Mouse (Mus musculus) cerebellum, adult 2 months (tissue): ENCODE data around the gene Scg3.

Experiments
- CTCF ChIP-seq: fragments of 200-500 bp; IDR thresholded peaks from 2 replicates; pipeline ENCODE4 v1.5.1; 2011; ENCODE audit warnings: low read depth, mild to moderate bottlenecking, control low read depth, low read length, moderate library complexity, borderline replicate concordance; ENCODE audit not compliant: insufficient read depth
- POLR2A ChIP-seq: fragments of 200-500 bp; IDR thresholded peaks from 2 replicates; pipeline ENCODE4 v1.6.1; 2011; ENCODE audit warnings: low read length, control low read depth, borderline replicate concordance; ENCODE audit not compliant: insufficient read depth

DNA sequence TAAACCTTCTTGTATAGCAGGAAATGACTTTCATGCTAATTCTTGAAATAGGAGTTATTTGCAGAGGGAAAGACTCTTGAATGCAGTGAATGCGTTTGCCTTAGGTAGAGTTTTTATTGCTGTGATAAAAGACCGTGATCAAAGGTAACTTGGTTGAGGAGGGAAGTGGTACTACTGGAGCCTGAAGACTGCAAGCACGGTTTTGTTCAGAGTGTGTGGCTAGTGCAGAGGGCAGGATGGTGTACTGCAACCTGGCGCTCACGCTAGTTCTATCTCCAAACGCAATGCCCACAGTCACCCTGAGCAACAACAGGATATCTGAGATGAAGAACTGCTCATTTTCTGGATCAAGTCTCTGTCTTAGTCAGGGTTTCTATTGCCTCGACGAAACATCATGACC lies 50.3 kb downstream of the Scg3 start:
- TF ChIP-seq CTCF = no peak
- TF ChIP-seq POLR2A = no peak
